Mouse (Mus musculus) lung, postnatal 0 days (tissue): ENCODE data around the gene Senp6. TPM values are rescaled to one million over a fixed set of nuclear protein-coding genes. Genes with fewer than 3 reads are reported as not detected.
A peak's percentile ranks its signal among the peaks of the same experiment; 100 is the strongest.

ENCODE experiments used
- ATAC-seq: fragments of 200-750 bp; cut with Nextera tagmentation; 2 replicates; pipeline ENCODE4 v1.8.0; 2017; ENCODE audit warnings: moderate library complexity
- DNase-seq: peaks from one replicate; pipeline ENCODE4 v3.0.0-alpha.2; 2016; ENCODE audit warnings: low spot score
- H3K27ac ChIP-seq: fragments of 300-500 bp; sonication (generic); 2 replicates; pipeline ENCODE4 v1.5.1; 2014; ENCODE audit warnings: antibody characterized with exemption, mild to moderate bottlenecking, low read length, mixed read lengths
- H3K27me3 ChIP-seq: fragments of 300-500 bp; sonication (generic); replicated peaks from 2 replicates; pipeline ENCODE4 v1.6.1; 2014; ENCODE audit warnings: low read length, mixed read lengths; ENCODE audit not compliant: insufficient read depth
- H3K36me3 ChIP-seq: fragments of 300-500 bp; sonication (generic); 2 replicates; pipeline ENCODE4 v1.6.1; 2014; ENCODE audit warnings: low read length, mixed read lengths; ENCODE audit not compliant: insufficient read depth
- H3K4me1 ChIP-seq: fragments of 300-500 bp; sonication (generic); 2 replicates; pipeline ENCODE4 v1.6.1; 2014; ENCODE audit warnings: antibody characterized with exemption, low read depth, low read length, mixed read lengths; ENCODE audit not compliant: insufficient read depth
- H3K4me2 ChIP-seq: fragments of 300-500 bp; sonication (generic); replicated peaks from 2 replicates; pipeline ENCODE4 v1.6.1; 2014; ENCODE audit warnings: low read depth, mild to moderate bottlenecking, low read length, moderate library complexity, mixed read lengths
- H3K4me3 ChIP-seq: fragments of 300-500 bp; sonication (generic); 2 replicates; pipeline ENCODE4 v1.5.1; 2014; ENCODE audit warnings: low read depth, low read length
- H3K9ac ChIP-seq: fragments of 300-500 bp; sonication (generic); replicated peaks from 2 replicates; pipeline ENCODE4 v1.6.1; 2014; ENCODE audit warnings: low read depth, mild to moderate bottlenecking
- H3K9me3 ChIP-seq: fragments of 300-500 bp; sonication (generic); 2 replicates; pipeline ENCODE4 v1.6.1; 2016; ENCODE audit warnings: low read length, mixed read lengths
- CTCF ChIP-seq: IDR thresholded peaks from 2 replicates; pipeline ENCODE4 v1.5.1; 2016; ENCODE audit warnings: antibody characterized with exemption, mild to moderate bottlenecking
- EP300 ChIP-seq: IDR thresholded peaks from 2 replicates; pipeline ENCODE4 v1.6.1; 2016; ENCODE audit warnings: antibody characterized with exemption, mild to moderate bottlenecking, control low read depth
- WGBS: fragments of 180-500 bp; shearing (Covaris S2); extraction: QIAGEN DNeasy Blood & Tissue Kit; methylation state at CpG from one replicate; pipeline ENCODE4 v1.1.7; 2014; 5-methylcytosine and 5-hydroxymethylcytosine counted together
- polyA plus RNA-seq: library from polyadenylated mRNA; unstranded; fragments of >200 nt; fragmentation: Nextera tagmentation; extraction: Ambion mirVana; gene quantifications from 2 replicates; pipeline ENCODE4 v1.2.1, GENCODE M21; 2015

Gene Senp6
- polyA plus RNA-seq, 1 experiment from 2014 or later = 48.4 TPM

- DNase-seq = peak; percentile 79
- H3K27me3 ChIP-seq = no peaks in the 10 kb centered on the region
- no peaks in the 10 kb centered on the region for H3K36me3 ChIP-seq
- no peak overlapping the region for H3K27ac ChIP-seq
- H3K4me1 ChIP-seq = no peaks in the 10 kb centered on the region
- H3K9me3 ChIP-seq = no peaks in the 10 kb centered on the region
- TF ChIP-seq EP300 (no peak), CTCF (no peak)
- no peak overlapping the region for H3K4me2 ChIP-seq
- WGBS = 54% methylated on average over 5 of the region's 5 CpGs
- no peak overlapping the region for H3K4me3 ChIP-seq
- peak; percentile 85 for ATAC-seq
- H3K9ac ChIP-seq = no peak overlapping the region
These were observed 88.6 kb downstream of the Senp6 start for GRCm38 (mm10) chr9:80155277-80155676.

DNA sequence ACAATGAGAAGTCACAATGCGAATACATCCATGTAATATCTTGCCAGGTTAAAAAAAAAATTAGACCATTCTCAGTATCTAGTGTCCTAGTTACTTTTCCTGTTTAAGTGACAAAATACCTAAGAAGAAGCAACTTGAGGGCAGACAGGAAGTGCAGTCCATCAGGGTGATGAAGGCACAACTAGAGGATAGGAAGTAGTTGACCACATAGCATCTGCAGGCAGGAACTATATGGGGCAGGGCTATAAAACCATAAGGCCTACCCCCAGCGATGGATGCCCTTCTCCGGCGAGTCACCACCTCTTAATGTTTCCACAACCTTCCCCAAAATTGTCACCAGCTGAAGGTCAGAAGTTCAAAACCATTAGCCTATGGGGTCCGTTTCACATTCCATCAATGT is 90.1 kb downstream of the Senp6 start:
- Histone ChIP-seq H3K4me1 (no peaks in the 10 kb centered on the region), H3K9ac (no peak overlapping the region), H3K27ac (no peak overlapping the region), H3K9me3 (no peaks in the 10 kb centered on the region), H3K36me3 (no peaks in the 10 kb centered on the region), H3K27me3 (no peaks in the 10 kb centered on the region), H3K4me2 (no peak overlapping the region), H3K4me3 (no peak overlapping the region)
- DNase-seq (no peak), ATAC-seq (no peak)
- TF ChIP-seq EP300 = no peak
- no peak for TF ChIP-seq CTCF
- WGBS = 64% methylated on average over 5 of the region's 5 CpGs

GRCm38 (mm10) chr9:80157840-80158465 is 91.2 kb downstream of the Senp6 start:
- Histone ChIP-seq H3K9me3 (no peaks in the 10 kb centered on the region), H3K36me3 (no peaks in the 10 kb centered on the region), H3K9ac (no peak overlapping the region), H3K4me2 (no peak overlapping the region), H3K4me3 (no peak overlapping the region), H3K27ac (no peak overlapping the region), H3K4me1 (no peaks in the 10 kb centered on the region), H3K27me3 (no peaks in the 10 kb centered on the region)
- ATAC-seq (no peak), DNase-seq (no peak)
- WGBS = 79% methylated on average over 12 of the region's 12 CpGs
- TF ChIP-seq EP300 = no peak
- no peak for TF ChIP-seq CTCF

GRCm38 (mm10) chr9:80158937-80159336 is 92.2 kb downstream of the Senp6 start:
- Histone ChIP-seq H3K9ac (no peak overlapping the region), H3K27ac (no peak overlapping the region), H3K4me2 (no peak overlapping the region), H3K4me3 (no peak overlapping the region), H3K4me1 (peaks cover under 1% of the 10 kb centered on the region; the same call in 1 of the 2 replicates), H3K9me3 (no peaks in the 10 kb centered on the region), H3K27me3 (no peaks in the 10 kb centered on the region), H3K36me3 (no peaks in the 10 kb centered on the region)
- ATAC-seq = no peak
- DNase-seq = no peak
- 79% methylated on average over 5 of the region's 5 CpGs for WGBS
- TF ChIP-seq EP300 (no peak), CTCF (no peak)

DNA sequence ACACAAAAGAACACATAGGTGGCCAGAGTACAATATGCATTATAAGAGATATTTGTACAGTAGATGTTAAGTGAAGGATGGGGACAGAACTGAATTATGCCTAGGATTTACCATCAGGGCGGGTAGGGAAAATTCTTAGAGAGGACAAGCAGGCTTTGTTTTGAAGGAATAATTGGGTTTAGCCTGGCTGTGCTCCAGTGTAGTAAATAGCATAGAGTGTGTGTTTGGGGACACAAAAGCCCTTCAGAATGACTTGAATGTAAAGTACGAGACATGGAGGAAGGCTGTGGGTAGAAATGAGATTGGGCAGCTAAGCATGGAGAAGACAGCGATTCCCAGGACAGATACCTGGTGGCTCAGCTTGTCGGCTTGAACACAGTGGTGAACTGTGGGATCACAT is 94.7 kb downstream of the Senp6 start:
- Histone ChIP-seq H3K9me3 (no peaks in the 10 kb centered on the region), H3K4me2 (no peak overlapping the region), H3K9ac (no peak overlapping the region), H3K4me3 (no peak overlapping the region), H3K27ac (no peak overlapping the region), H3K27me3 (no peaks in the 10 kb centered on the region), H3K36me3 (no peaks in the 10 kb centered on the region), H3K4me1 (peaks cover 5% of the 10 kb centered on the region; the same call in 1 of the 2 replicates)
- DNase-seq (no peak), ATAC-seq (no peak)
- no peak for TF ChIP-seq CTCF
- no peak for TF ChIP-seq EP300
- WGBS = 77% methylated on average over 4 of the region's 4 CpGs

DNA sequence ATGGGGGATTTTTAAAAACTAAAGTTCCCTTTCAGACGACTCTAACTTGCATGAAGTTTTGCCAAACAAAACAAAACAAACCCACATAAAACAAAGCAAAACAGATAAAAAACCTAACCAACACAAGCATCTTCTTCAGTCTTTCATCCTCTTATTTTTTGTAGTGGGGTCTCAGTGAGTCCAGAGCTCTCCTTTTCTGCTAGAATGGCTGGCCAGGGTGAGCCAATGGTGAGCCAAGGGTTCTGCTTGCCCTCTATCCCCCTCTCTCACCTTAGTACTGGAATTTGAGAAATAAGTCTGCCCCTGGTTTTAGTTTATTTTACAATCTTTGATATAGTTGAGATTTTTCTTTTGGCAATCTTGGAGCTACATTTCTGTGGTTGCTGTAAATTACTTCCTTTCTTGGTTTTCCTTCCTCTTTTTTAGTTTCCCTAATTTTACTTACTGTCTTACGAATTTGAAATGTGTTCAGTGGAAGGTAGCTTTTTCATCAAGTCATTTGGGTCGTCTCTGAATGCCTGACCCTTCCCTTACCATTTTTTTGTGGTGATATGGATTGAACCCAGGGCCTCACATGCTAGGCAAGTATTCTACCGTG is 96.5 kb downstream of the Senp6 start:
- Histone ChIP-seq H3K9me3 (no peaks in the 10 kb centered on the region), H3K4me1 (peaks cover 5% of the 10 kb centered on the region; the same call in 1 of the 2 replicates), H3K9ac (no peak overlapping the region), H3K4me3 (no peak overlapping the region), H3K36me3 (no peaks in the 10 kb centered on the region), H3K27ac (no peak overlapping the region), H3K27me3 (no peaks in the 10 kb centered on the region), H3K4me2 (no peak overlapping the region)
- ATAC-seq (no peak), DNase-seq (no peak)
- WGBS = 74% methylated on average over 4 of the region's 4 CpGs
- TF ChIP-seq CTCF (no peak), EP300 (no peak)
